Mouse (Mus musculus): ENCODE measurements around the gene Mllt10. TPM values are rescaled to one million over a fixed set of nuclear protein-coding genes. Genes with fewer than 3 reads are reported as not detected.

Mllt10 gene
- total and polyA plus RNA-seq, 3 experiments, result 33.3 to 64.1 TPM; not detected in 1

- peaks cover 0 to 39% of the 10 kb centered on the region in 2 experiments; a peak in 2 of 4 replicates for H3K36me3 ChIP-seq (ENCODE audit: control insufficient read depth in 1 of 2, insufficient read depth in 2 of 2, low read length in 2 of 2)
- no peak for DNase-seq (ENCODE audit: low read depth, low spot score)
- 0 out of 2 replicates have a peak, but pooled peaks cover 1% of the 10 kb centered on the region for H3K79me2 ChIP-seq (ENCODE audit: control insufficient read depth, insufficient read depth, low read length, poor library complexity)
- H3K27ac ChIP-seq (ENCODE audit: control insufficient read depth, low read depth, low read length), result no peak overlapping the region
- no peaks in the 10 kb centered on the region for H3K9me3 ChIP-seq (replicated peaks; ENCODE audit: insufficient read depth, low read length)
- no peak for TF ChIP-seq MYC (IDR thresholded peaks at IDR 0.05; ENCODE audit: low read depth, low read length)
- no peak for TF ChIP-seq NELFE (IDR thresholded peaks at IDR 0.05; ENCODE audit: low read depth, low read length)
- no peak for TF ChIP-seq SMC3 (IDR thresholded peaks at IDR 0.05; ENCODE audit: low read depth, low read length)
- no peak for TF ChIP-seq BHLHE40 (IDR thresholded peaks at IDR 0.05; ENCODE audit: borderline replicate concordance, low read depth, low read length)
- no peak for TF ChIP-seq MAX (IDR thresholded peaks at IDR 0.05; ENCODE audit: low read length)
- no peak for TF ChIP-seq GATA1 (IDR thresholded peaks at IDR 0.05; ENCODE audit: low read depth, low read length)
- no peak for TF ChIP-seq SIN3A (IDR thresholded peaks at IDR 0.05; ENCODE audit: low read length)
- no peak for TF ChIP-seq MEF2A (IDR thresholded peaks at IDR 0.05; ENCODE audit: extremely low read depth, insufficient replicate concordance, low read depth, low read length, poor library complexity, severe bottlenecking)
- no peak for TF ChIP-seq E2F4 (IDR thresholded peaks at IDR 0.05; ENCODE audit: borderline replicate concordance, low read depth, low read length)
- no peak for TF ChIP-seq ZKSCAN1 (IDR thresholded peaks at IDR 0.05; ENCODE audit: low read depth, low read length)
- no peak for TF ChIP-seq TCF12 (IDR thresholded peaks at IDR 0.05; ENCODE audit: low read depth, low read length)
- no peak for TF ChIP-seq GABPA (IDR thresholded peaks at IDR 0.05; ENCODE audit: low read depth, low read length)
- no peak for TF ChIP-seq CHD2 (IDR thresholded peaks at IDR 0.05; ENCODE audit: low read length)
- no peak for TF ChIP-seq USF2 (IDR thresholded peaks at IDR 0.05; ENCODE audit: borderline replicate concordance in 1 of 2, insufficient read depth in 1 of 2, low read depth in 1 of 2, low read length in 2 of 2)
- no peak for TF ChIP-seq TBP (IDR thresholded peaks at IDR 0.05; ENCODE audit: low read depth, low read length)
- no peak for TF ChIP-seq MXI1 (IDR thresholded peaks at IDR 0.05; ENCODE audit: low read depth, low read length)
- no peak for TF ChIP-seq KAT2A (conservative IDR thresholded peaks at IDR 0.05; ENCODE audit: low read depth, low read length)
- no peak for TF ChIP-seq RAD21 (IDR thresholded peaks at IDR 0.05; ENCODE audit: low read depth, low read length)
- TF ChIP-seq RCOR1 (IDR thresholded peaks at IDR 0.05; ENCODE audit: low read depth, low read length), result no peak
- no peak for TF ChIP-seq MAFK (IDR thresholded peaks at IDR 0.05; ENCODE audit: borderline replicate concordance, low read depth, low read length)
- H3K4me3 ChIP-seq (ENCODE audit: control insufficient read depth in 1 of 2, insufficient read depth in 1 of 2, low read depth in 2 of 2, low read length in 2 of 2), result no peak overlapping the region
- no peaks in the 10 kb centered on the region for H3K4me1 ChIP-seq (ENCODE audit: control insufficient read depth in 1 of 2, insufficient read depth in 2 of 2, low read length in 2 of 2)
- no peak overlapping the region for H3K9ac ChIP-seq (ENCODE audit: control insufficient read depth, low read depth, low read length, poor library complexity, severe bottlenecking)
- no peaks in the 10 kb centered on the region for H3K27me3 ChIP-seq (ENCODE audit: control insufficient read depth in 1 of 2, insufficient read depth in 2 of 2, low read length in 2 of 2)
These were observed 101.1 kb downstream of the Mllt10 start for GRCm38 (mm10) chr2:18156131-18156530.

GRCm38 (mm10) chr2:18159426-18159825 is 104.4 kb downstream of the Mllt10 start:
- no peak for DNase-seq (ENCODE audit: low read depth, low spot score)
- TF ChIP-seq MYC (IDR thresholded peaks at IDR 0.05; ENCODE audit: low read depth, low read length) (no peak), TAL1 (IDR thresholded peaks at IDR 0.05; ENCODE audit: low read length) (no peak), E2F4 (IDR thresholded peaks at IDR 0.05; ENCODE audit: borderline replicate concordance, low read depth, low read length) (no peak)
- Histone ChIP-seq H3K9me3 (replicated peaks; ENCODE audit: insufficient read depth, low read length) (no peaks in the 10 kb centered on the region), H3K4me3 (ENCODE audit: control insufficient read depth in 1 of 2, insufficient read depth in 1 of 2, low read depth in 2 of 2, low read length in 2 of 2) (no peak overlapping the region), H3K27ac (ENCODE audit: control insufficient read depth, low read depth, low read length) (no peak overlapping the region), H3K27me3 (ENCODE audit: control insufficient read depth in 1 of 2, insufficient read depth in 2 of 2, low read length in 2 of 2) (no peaks in the 10 kb centered on the region), H3K9ac (ENCODE audit: control insufficient read depth, low read depth, low read length, poor library complexity, severe bottlenecking) (no peak overlapping the region), H3K79me2 (ENCODE audit: control insufficient read depth, insufficient read depth, low read length, poor library complexity) (peaks cover 2% of the 10 kb centered on the region; the same call in 1 of the 2 replicates), H3K4me1 (ENCODE audit: control insufficient read depth in 1 of 2, insufficient read depth in 2 of 2, low read length in 2 of 2) (no peaks in the 10 kb centered on the region), H3K36me3 (ENCODE audit: control insufficient read depth in 1 of 2, insufficient read depth in 2 of 2, low read length in 2 of 2) (peaks cover 0 to 38% of the 10 kb centered on the region in 2 experiments; a peak in 2 of 4 replicates)

All from MEL (cell line).